Mouse (Mus musculus): ENCODE measurements around the gene Car4.

The Car4 gene

GRCm38 (mm10) chr11:84957591-84958270, at the start of gene Car4:
TSS of gene Car4 (plus strand) at chr11:84957786.
- DNase-seq, result peak; percentile 85

GRCm38 (mm10) chr11:84908480-84908879, 49.1 kb upstream of the Car4 start:
- DNase-seq, result no peak

GRCm38 (mm10) chr11:84910411-84910810, 47.2 kb upstream of the Car4 start:
- DNase-seq, result no peak

- DNase-seq, result no peak
These were observed 42.9 kb upstream of the Car4 start for GRCm38 (mm10) chr11:84914673-84915072.

GRCm38 (mm10) chr11:84916053-84916702, 41.4 kb upstream of the Car4 start, which contains the start of gene Znhit3:
TSS of gene Znhit3 (minus strand) at chr11:84916366.
- peak; percentile 87 for DNase-seq

- DNase-seq, result no peak
These were observed 40.8 kb upstream of the Car4 start for GRCm38 (mm10) chr11:84916703-84917300.

GRCm38 (mm10) chr11:84918425-84918824, 39.2 kb upstream of the Car4 start:
- peak; percentile 87 for DNase-seq

- DNase-seq, result peak; percentile 23
These were observed 38.3 kb upstream of the Car4 start for GRCm38 (mm10) chr11:84919276-84919675.

GRCm38 (mm10) chr11:84919951-84920350, 37.6 kb upstream of the Car4 start:
- DNase-seq, result no peak

- DNase-seq, result no peak
These were observed 36.6 kb upstream of the Car4 start for GRCm38 (mm10) chr11:84920981-84921380.

- DNase-seq, result no peak
These were observed 25.3 kb upstream of the Car4 start for GRCm38 (mm10) chr11:84932261-84932660.

GRCm38 (mm10) chr11:84939508-84940053, 18.0 kb upstream of the Car4 start:
- no peak for DNase-seq

GRCm38 (mm10) chr11:84940140-84940539, 17.4 kb upstream of the Car4 start:
- no peak for DNase-seq

- DNase-seq, result no peak
These were observed 13.6 kb upstream of the Car4 start for GRCm38 (mm10) chr11:84943948-84944347.

- no peak for DNase-seq
These were observed 12.7 kb upstream of the Car4 start for GRCm38 (mm10) chr11:84944639-84945435.

- DNase-seq, result no peak
These were observed 11.7 kb upstream of the Car4 start for GRCm38 (mm10) chr11:84945841-84946240.

- DNase-seq, result no peak
These were observed 10.4 kb upstream of the Car4 start for GRCm38 (mm10) chr11:84947206-84947605.

GRCm38 (mm10) chr11:84948114-84948513, 9.5 kb upstream of the Car4 start:
- DNase-seq, result no peak

- no peak for DNase-seq
These were observed 9.1 kb upstream of the Car4 start for GRCm38 (mm10) chr11:84948526-84948925.

- no peak for DNase-seq
These were observed 5.0 kb upstream of the Car4 start for GRCm38 (mm10) chr11:84952611-84953010.

- peak; percentile 30 for DNase-seq
These were observed 1.2 kb upstream of the Car4 start for GRCm38 (mm10) chr11:84956400-84956799.

- DNase-seq, result no peak
These were observed 415 bp upstream of the Car4 start for GRCm38 (mm10) chr11:84957171-84957570.

- peak; percentile 67 for DNase-seq
These were observed 665 bp downstream of the Car4 start for GRCm38 (mm10) chr11:84958271-84958630.
